ENCODE assay signal across 7 mouse cellular contexts in the genomic region with DNA sequence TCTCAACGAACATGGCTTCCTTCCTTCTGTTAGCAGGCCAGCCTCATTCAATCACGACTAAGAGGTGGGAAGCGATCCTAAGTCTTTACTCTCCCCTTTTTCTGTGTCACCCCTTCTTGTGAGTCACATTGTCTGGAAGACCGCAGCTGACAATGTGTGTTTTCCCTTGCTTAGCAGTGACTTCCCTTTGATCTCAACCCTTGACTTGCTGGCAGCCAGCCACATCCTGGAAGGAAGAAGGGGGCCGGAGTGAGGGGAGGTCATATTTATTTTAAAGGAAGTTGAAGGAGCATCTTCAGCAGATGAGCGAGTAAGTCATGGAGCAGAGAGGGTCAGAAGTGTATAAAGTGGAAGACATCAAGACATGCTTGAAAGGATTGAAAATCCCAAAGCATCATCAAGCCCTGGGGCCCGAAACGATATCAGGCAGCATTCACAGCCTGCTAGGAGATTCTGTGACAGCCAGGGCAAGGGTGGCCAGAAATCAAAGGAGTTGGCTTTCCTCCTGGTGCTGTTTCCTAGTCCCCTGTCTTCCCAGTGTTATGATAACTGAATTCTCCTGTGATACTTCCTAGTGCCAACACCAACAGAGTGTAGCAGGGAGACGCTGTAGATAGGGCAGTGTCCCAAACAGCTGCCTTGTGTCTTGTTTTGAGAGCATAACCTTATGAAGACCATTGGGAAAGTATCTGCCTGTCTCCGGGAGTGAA.
DNase-seq lines count a peak whose midpoint lies in the region; ATAC-seq and TF ChIP-seq lines count a peak whose summit lies in the region.

No protein-coding gene starts in this region.

- peaks cover 15% of the 10 kb centered on the region for H3K4me1 ChIP-seq in kidney, adult 2 months (ENCODE audit: control insufficient read depth, insufficient read depth, low read length)
- H3K4me1 ChIP-seq in lung, postnatal 0 days (ENCODE audit: insufficient read depth, low read depth, low read length): peaks cover 5% of the 10 kb centered on the region; the same call in 1 of the 2 replicates
- no peaks in the 10 kb centered on the region for H3K4me1 ChIP-seq in hindbrain, postnatal 0 days (ENCODE audit: insufficient read depth, low read length)

- no peaks in the 10 kb centered on the region for H3K9me3 ChIP-seq in lung, postnatal 0 days (ENCODE audit: low read length)
- no peaks in the 10 kb centered on the region for H3K9me3 ChIP-seq in hindbrain, postnatal 0 days (ENCODE audit: low read length)

- TF ChIP-seq CTCF in kidney, adult 2 months (conservative IDR thresholded peaks at IDR 0.05; ENCODE audit: insufficient read depth, insufficient read length, low read depth, low read length): no peak
- TF ChIP-seq CTCF in lung, postnatal 0 days (IDR thresholded peaks at IDR 0.05): no peak
- no peak for TF ChIP-seq CTCF in hindbrain, postnatal 0 days (IDR thresholded peaks at IDR 0.05; ENCODE audit: low read depth)

- DNase-seq in adrenal gland, postnatal 10 days: peak; percentile 61
- peak; percentile 44 for DNase-seq in embryo, embryonic 10.5 days (ENCODE audit: low spot score)
- peak; percentile 91 for DNase-seq in kidney, adult 2 months
- DNase-seq in lung, postnatal 0 days (ENCODE audit: low spot score): peak; percentile 72
- no peak for DNase-seq in hindbrain, postnatal 0 days (ENCODE audit: low spot score)
- DNase-seq in retina, postnatal 1 day: no peak
- DNase-seq in urinary bladder, postnatal 36 days (ENCODE audit: low spot score in 2 of 2): no peak

- no peak overlapping the region for H3K4me3 ChIP-seq in kidney, adult 2 months (ENCODE audit: insufficient read depth, low read depth, low read length)
- H3K4me3 ChIP-seq in lung, postnatal 0 days (ENCODE audit: low read depth, low read length): no peak overlapping the region
- no peak overlapping the region for H3K4me3 ChIP-seq in hindbrain, postnatal 0 days (ENCODE audit: low read length)

- peak; percentile 75 for TF ChIP-seq EP300 in lung, postnatal 0 days (IDR thresholded peaks at IDR 0.05)

- no peak for TF ChIP-seq POLR2A in kidney, adult 2 months (IDR thresholded peaks at IDR 0.05; ENCODE audit: low read depth, low read length)

- no peaks in the 10 kb centered on the region for H3K27me3 ChIP-seq in kidney, adult 2 months (replicated peaks; ENCODE audit: control insufficient read depth, insufficient read depth, low read length)
- H3K27me3 ChIP-seq in lung, postnatal 0 days (replicated peaks; ENCODE audit: insufficient read depth, low read length): no peaks in the 10 kb centered on the region
- H3K27me3 ChIP-seq in hindbrain, postnatal 0 days (ENCODE audit: insufficient read depth, low read length): no peaks in the 10 kb centered on the region

- WGBS in kidney, adult 2 months: 9% methylated on average over 10 of the region's 10 CpGs
- WGBS in lung, postnatal 0 days: 18% methylated on average over 10 of the region's 10 CpGs
- WGBS in hindbrain, postnatal 0 days: 48% methylated on average over 10 of the region's 10 CpGs

- H3K4me2 ChIP-seq in lung, postnatal 0 days (replicated peaks; ENCODE audit: low read depth, low read length): peak overlapping the region; percentile 5; the same call in 1 of the 2 replicates
- H3K4me2 ChIP-seq in hindbrain, postnatal 0 days (ENCODE audit: low read depth, low read length): no peak overlapping the region

- peak overlapping the region; percentile 41 for H3K27ac ChIP-seq in kidney, adult 2 months (ENCODE audit: insufficient read depth, low read depth, low read length)
- peak overlapping the region; percentile 20; the same call in 1 of the 2 replicates for H3K27ac ChIP-seq in lung, postnatal 0 days (ENCODE audit: low read length)
- H3K27ac ChIP-seq in hindbrain, postnatal 0 days: no peak overlapping the region

- no peak overlapping the region for H3K9ac ChIP-seq in lung, postnatal 0 days (replicated peaks; ENCODE audit: low read depth)
- H3K9ac ChIP-seq in hindbrain, postnatal 0 days (replicated peaks; ENCODE audit: low read length): no peak overlapping the region

- peak; percentile 83 for ATAC-seq in lung, postnatal 0 days
- no peak for ATAC-seq in hindbrain, postnatal 0 days

- no peaks in the 10 kb centered on the region for H3K36me3 ChIP-seq in kidney, adult 2 months (ENCODE audit: control insufficient read depth, insufficient read depth, low read length)
- no peaks in the 10 kb centered on the region for H3K36me3 ChIP-seq in lung, postnatal 0 days (ENCODE audit: insufficient read depth, low read length)
- H3K36me3 ChIP-seq in hindbrain, postnatal 0 days (ENCODE audit: insufficient read depth, low read length): no peaks in the 10 kb centered on the region

Comparison
In these comparisons a context has a peak if more than half of its experiments do, and no peak if none do; other contexts are left out.
1. DNase-seq: peak in adrenal gland, postnatal 10 days (single experiment), embryo, embryonic 10.5 days (single experiment), kidney, adult 2 months (single experiment) and lung, postnatal 0 days (single experiment); none in hindbrain, postnatal 0 days (single experiment), retina, postnatal 1 day (single experiment) and urinary bladder, postnatal 36 days (0 of 2).